Mouse (Mus musculus) lung, adult 2 months (tissue): ENCODE results near the gene Rab21.
A peak's percentile ranks its signal among the peaks of the same experiment; 100 is the strongest.

Experiments
- CTCF ChIP-seq: fragments of 200-500 bp; IDR thresholded peaks from 2 replicates; pipeline ENCODE4 v1.5.1; 2011; ENCODE audit warnings: mild to moderate bottlenecking, low read length, control low read depth; ENCODE audit not compliant: insufficient read depth
- POLR2A ChIP-seq: fragments of 200-500 bp; IDR thresholded peaks from 2 replicates; pipeline ENCODE4 v1.6.1; 2011; ENCODE audit warnings: low read depth, mild to moderate bottlenecking, control low read depth, low read length, borderline replicate concordance; ENCODE audit errors: extremely low read depth

GRCm38 (mm10) chr10:115315473-115316171 is at the start of gene Rab21:
- peak; percentile 97 for TF ChIP-seq POLR2A
- no peak for TF ChIP-seq CTCF
